Mouse (Mus musculus) embryonic fibroblast, embryonic 13.5 days (primary cell): ENCODE measurements around the gene Nat14. TPM values are rescaled to one million over a fixed set of nuclear protein-coding genes. Genes with fewer than 3 reads are reported as not detected.

Source experiments
- H3K27ac ChIP-seq: 2 replicates; pipeline ENCODE4 v1.5.1; 2012; ENCODE audit warnings: low read length, control low read depth, inconsistent platforms; ENCODE audit not compliant: insufficient read depth
- H3K4me1 ChIP-seq: 2 replicates; pipeline ENCODE4 v1.6.1; 2011; ENCODE audit warnings: low read length; ENCODE audit not compliant: control insufficient read depth, insufficient read depth
- H3K4me3 ChIP-seq: 2 replicates; pipeline ENCODE4 v1.5.1; 2011; ENCODE audit warnings: mild to moderate bottlenecking, control low read depth, low read length; ENCODE audit not compliant: insufficient read depth
- CTCF ChIP-seq: IDR thresholded peaks from 2 replicates; pipeline ENCODE4 v1.5.1; 2011; ENCODE audit warnings: mild to moderate bottlenecking, control low read depth, low read length, moderate library complexity, borderline replicate concordance; ENCODE audit not compliant: insufficient read depth
- POLR2A ChIP-seq: IDR thresholded peaks from 2 replicates; pipeline ENCODE4 v1.6.1; 2011; ENCODE audit warnings: low read depth, mild to moderate bottlenecking, control low read depth, low read length, moderate library complexity
- polyA plus RNA-seq: library from polyadenylated mRNA; stranded (reverse); fragments of >200 nt; gene quantifications from 2 replicates; pipeline ENCODE4 v1.2.4, GENCODE M21; 2011; ENCODE audit warnings: low read depth; ENCODE audit not compliant: missing spikeins, insufficient read length

The Nat14 gene
- polyA plus RNA-seq, 1 experiment = 4.7 TPM

GRCm38 (mm10) chr7:4940068-4940479 is 18.2 kb downstream of the Nat14 start:
- no peaks in the 10 kb centered on the region for H3K4me1 ChIP-seq
- no peak for TF ChIP-seq POLR2A
- peak; percentile 85 for TF ChIP-seq CTCF
- no peak overlapping the region for H3K4me3 ChIP-seq
- no peak overlapping the region for H3K27ac ChIP-seq

- Histone ChIP-seq H3K4me3 (no peak overlapping the region), H3K4me1 (0 out of 2 replicates have a peak, but pooled peaks cover 1% of the 10 kb centered on the region), H3K27ac (no peak overlapping the region)
- TF ChIP-seq CTCF = no peak
Observed at GRCm38 (mm10) chr7:4942673-4943072, 20.8 kb downstream of the Nat14 start.

- H3K27ac ChIP-seq = no peak overlapping the region
- H3K4me1 ChIP-seq = peaks cover 5% of the 10 kb centered on the region; the same call in 1 of the 2 replicates
- H3K4me3 ChIP-seq = no peak overlapping the region
- TF ChIP-seq POLR2A = no peak
- peak; percentile 81 for TF ChIP-seq CTCF
Observed at GRCm38 (mm10) chr7:4943223-4943815, 21.5 kb downstream of the Nat14 start.

- Histone ChIP-seq H3K4me1 (peaks cover 5% of the 10 kb centered on the region; the same call in 1 of the 2 replicates), H3K4me3 (no peak overlapping the region), H3K27ac (no peak overlapping the region)
- TF ChIP-seq CTCF (no peak), POLR2A (no peak)
Observed at GRCm38 (mm10) chr7:4947855-4948254, 26.0 kb downstream of the Nat14 start.

DNA sequence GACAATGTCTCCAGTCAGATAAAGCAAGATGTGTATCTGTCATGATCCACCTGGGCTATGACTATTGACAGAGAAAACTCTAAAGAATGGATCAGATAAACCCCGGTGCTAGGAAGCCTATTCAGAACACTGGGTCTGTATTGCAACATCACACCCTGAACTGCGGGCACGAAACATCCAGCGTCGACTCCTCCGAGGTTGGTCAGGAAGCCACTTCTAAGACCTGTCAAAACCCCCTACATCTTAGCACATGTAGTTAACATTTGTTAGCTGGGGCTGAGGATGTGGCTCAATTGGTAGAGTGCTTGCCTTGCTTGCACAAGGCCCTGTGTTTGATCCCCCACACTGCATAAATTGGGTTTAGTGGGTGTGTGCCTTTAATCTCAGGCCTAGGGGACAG is 26.6 kb downstream of the Nat14 start:
- no peak for TF ChIP-seq POLR2A
- no peak for TF ChIP-seq CTCF
- no peak overlapping the region for H3K27ac ChIP-seq

DNA sequence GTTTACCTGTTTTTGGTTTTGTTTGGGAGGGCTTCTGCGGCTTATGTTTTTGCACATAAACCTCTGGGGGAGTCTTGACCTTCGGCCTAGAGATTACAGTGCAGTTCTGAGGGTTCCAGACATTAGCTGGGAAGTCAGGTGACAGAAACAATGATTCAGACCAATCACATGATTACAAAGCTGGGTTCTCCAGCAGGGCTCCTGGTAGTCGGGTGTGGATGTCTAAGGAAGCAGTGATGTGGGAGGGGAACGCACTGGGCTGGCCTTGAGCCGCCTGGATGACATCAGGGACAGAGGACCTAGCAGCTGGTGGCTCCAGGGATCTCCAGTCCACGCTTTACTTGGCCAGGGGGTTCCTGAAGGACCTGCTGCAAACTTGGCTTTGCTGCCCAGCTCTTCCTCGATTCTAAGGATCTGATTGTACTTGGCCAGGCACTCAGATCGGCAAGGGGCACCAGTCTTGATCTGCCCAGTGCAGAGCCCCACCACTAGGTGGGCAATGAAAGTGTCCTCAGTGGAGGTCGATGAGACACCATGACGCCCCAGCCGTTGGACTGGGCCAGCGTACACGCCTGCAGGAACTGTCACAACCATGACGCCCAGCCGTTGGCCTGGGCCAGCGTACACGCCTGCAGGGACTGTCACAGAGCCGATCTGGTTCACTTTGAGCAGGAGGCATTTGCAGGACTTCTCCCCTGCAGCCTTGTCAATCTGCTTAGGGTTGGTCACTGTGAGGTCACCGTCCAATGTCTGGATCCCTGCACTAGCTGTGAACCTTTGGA is 28.9 kb downstream of the Nat14 start:
- Histone ChIP-seq H3K27ac (no peak overlapping the region), H3K4me1 (peaks cover 5% of the 10 kb centered on the region; the same call in 1 of the 2 replicates), H3K4me3 (no peak overlapping the region)
- TF ChIP-seq CTCF (no peak), POLR2A (no peak)

More for the DNA sequence above, 26.6 kb downstream of the Nat14 start:
- Histone ChIP-seq H3K4me3 (no peak overlapping the region), H3K4me1 (peaks cover 5% of the 10 kb centered on the region; the same call in 1 of the 2 replicates)

- Histone ChIP-seq H3K27ac (no peak overlapping the region), H3K4me3 (no peak overlapping the region), H3K4me1 (no peaks in the 10 kb centered on the region)
- TF ChIP-seq CTCF (no peak), POLR2A (no peak)
Observed at GRCm38 (mm10) chr7:4953815-4954445, 32.1 kb downstream of the Nat14 start.

DNA sequence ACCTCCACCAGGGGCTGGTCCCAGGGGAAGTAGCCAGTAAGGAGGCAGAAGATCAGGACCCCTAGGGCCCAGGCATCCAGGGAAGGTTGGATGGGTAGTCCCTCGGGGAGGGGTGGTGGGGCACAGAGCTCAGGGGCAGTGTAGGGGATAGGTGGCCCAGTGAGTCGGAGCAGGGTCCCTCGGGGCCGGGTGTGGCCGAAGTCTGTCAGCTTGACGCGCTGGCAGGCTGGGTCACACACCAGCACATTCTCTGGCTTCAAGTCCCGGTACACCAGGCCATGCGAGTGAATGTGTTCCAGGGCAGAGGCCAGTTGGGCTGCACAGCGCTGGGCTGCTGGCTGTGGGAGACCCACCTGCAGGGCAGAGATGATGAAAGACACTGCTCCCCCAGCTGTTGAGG is 35.5 kb downstream of the Nat14 start:
- no peak overlapping the region for H3K27ac ChIP-seq
- TF ChIP-seq POLR2A = no peak
- TF ChIP-seq CTCF = no peak
- peaks cover 2% of the 10 kb centered on the region for H3K4me1 ChIP-seq
- H3K4me3 ChIP-seq = no peak overlapping the region

DNA sequence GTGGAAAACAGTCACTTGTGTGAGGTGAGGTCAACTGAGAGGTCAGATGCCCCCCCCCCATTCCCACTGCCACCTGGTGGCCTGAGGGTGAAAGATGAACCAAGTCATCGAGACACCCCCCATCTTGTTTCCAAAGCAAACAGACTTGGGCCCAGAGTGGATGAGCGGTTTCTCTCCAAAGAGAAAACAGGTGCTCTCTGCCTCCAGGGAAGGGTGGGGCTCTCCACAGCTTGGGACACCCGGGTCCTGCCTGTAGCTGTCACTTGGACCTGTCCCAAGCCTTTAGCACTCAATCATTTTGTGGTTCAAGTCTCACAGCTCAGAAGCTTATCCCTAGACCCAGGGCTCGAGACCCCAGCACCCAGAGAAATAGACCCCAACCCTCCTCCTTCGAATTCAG is 41.7 kb downstream of the Nat14 start:
- H3K4me3 ChIP-seq = no peak overlapping the region
- H3K27ac ChIP-seq = no peak overlapping the region
- TF ChIP-seq POLR2A (no peak), CTCF (no peak)
- peaks cover 2% of the 10 kb centered on the region for H3K4me1 ChIP-seq

- Histone ChIP-seq H3K4me1 (peaks cover 2% of the 10 kb centered on the region), H3K27ac (no peak within 1 kb of the TSS), H3K4me3 (no peak within 1 kb of the TSS)
- TF ChIP-seq CTCF = peak; percentile 47; the same call in 1 of the 2 replicates
- no peak for TF ChIP-seq POLR2A
Observed at GRCm38 (mm10) chr7:4964272-4964671, 42.4 kb downstream of the Nat14 start, which contains the start of gene Sbk2. TSS of gene Sbk2 (minus strand) at chr7:4964406.
